Mouse (Mus musculus) c-Kit-positive CD71-positive TER-119-positive erythroid progenitor cells, embryonic 14.5 days (primary cell): Measurements from ENCODE around the gene Ccdc22.

Source experiments
- DNase-seq: peaks from one replicate; pipeline ENCODE4 v3.0.0-alpha.2; 2013; ENCODE audit warnings: low spot score

The Ccdc22 gene

DNA sequence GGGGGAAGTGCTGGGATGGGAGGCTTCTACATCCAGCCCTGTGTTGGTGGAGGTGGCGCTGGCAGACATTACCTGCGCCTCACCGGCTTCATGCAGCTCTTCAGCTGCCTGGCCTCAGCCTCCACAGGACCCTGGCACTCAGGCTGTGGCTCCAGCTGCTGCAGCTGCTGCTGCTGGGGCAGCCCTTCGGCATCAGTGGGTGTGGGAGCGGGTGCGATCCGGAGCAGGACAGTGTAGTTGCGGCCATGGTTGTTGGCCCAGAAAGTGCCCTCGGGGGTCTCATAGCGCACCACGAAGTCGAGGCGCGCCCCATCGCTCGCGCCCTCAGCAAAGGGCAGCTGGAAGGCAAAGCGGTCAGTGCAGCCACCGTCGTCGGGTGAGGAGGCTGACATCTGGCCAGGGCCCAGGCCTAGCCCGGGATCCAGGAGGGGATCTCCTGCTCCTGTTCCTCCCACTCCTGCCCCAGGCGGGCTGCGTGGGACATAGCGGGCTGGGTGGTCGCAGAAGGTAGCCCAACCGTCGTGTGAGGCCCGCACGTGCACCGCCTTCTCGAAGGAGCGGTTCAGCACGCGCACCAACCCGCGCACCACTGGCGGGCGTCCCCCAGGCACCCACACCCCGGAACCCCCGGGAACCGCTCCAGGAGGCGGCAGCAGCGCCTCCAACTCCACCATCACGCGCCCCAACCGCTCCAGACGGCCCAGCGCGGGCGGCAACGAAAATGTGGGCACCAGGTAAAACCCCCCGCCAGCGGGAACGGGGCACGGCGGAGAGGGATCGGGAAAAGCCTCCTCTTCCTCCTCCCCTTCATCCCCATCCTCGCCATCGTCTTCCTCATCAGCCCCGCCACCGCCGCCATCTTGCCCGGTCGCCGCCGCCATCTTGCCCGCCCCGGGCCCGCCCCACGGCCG is 31.9 kb downstream of the Ccdc22 start, which contains the start of gene Foxp3:
TSS of gene Foxp3 (plus strand) at position 469 of the 911 bp plus-strand sequence.
- DNase-seq, result no peak

DNA sequence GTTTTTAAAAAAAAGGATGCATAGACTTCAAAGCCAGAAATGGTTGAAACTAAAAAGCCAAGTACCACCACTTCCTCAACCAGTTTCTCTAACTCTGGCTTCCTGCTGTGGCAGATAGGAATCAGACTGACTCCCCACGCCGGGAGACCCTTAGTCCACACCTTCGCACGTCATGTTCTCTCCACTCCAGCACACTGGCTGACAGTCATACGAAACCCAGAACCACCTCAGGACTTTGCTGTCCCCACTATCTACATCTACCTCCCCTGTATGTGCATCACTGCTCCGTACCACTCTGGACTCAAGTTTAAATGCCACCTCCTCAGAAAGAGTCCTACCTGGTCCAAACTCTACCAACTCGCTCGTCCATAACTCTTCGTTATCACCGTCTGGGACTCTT is 32.9 kb downstream of the Ccdc22 start:
- DNase-seq, result no peak

DNA sequence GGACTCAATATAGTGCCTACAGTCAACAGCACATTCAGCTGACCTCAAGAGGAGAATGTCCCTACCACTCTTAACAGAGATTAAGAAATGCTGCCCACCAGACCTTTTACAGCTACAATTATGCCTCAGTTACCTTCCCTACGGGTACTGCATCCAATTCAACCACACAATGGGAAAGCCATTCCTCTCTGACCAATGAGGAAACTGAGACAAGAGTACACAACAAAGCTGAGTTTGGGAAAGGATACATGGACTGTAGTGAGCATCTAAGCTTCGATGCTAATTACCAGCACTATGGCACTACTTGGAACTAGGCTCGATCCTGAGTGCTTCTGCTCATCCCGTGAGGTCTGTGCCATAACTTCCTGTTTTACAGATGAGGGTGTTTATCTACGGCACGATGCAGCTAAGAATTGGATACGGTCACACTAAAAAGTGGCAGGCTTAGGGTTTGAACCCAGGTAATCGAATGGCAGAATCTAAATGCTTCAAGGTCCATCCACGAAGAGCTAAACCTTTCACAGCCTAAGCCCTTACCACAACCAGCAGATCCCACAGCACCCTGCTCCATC is 33.7 kb downstream of the Ccdc22 start:
- no peak for DNase-seq

DNA sequence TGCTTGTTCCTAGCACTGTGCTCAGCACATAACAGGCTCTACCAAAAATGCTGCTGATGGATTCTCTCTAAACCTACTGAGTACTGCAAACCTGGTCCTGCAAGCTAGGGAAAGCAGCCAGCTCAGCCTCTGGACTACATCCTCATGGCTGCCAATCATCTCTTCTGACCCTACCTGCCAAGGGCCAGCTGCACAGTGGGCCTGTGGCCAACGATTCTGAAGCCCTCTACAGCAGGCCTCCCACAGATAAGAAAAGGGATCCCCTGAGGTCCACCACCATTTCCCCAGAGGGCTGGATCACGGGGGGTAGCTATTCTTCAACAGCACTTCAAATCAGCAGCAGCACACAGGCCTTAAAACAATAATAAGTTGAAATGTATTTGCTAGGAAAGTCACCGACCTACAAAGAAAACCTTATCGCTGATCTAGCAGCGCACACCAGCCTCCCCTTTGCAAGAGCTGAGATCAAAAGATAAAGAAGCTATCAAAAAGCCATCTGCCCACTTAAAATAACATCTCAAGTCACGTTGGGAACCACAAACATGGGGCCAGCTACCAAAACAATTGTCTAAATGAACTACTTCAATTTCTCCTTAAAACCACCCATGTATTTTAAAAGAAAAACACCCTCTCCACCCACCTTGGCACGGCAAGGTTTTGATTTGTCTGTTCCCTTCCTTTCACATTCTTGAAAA is 34.7 kb downstream of the Ccdc22 start:
- no peak for DNase-seq

DNA sequence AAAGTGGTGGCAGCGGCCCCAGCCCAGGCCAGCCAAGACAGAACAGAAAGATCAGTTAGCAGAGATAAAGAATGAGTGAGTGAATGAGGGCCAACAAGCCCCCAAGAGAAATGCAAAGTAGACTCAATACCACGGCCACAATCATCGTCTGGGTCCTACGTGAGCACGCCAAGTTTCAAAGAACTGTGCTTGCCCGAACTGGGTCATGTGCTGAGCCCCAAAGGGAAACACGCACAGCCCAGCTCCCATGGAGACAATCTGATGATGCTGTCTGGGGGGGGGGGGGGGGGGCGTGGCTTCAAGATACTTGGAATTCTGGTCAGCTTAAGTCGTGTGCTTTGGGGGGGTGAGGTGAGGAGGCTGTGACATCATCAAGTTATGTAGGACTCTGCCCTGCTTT is 37.8 kb downstream of the Ccdc22 start:
- no peak for DNase-seq

DNA sequence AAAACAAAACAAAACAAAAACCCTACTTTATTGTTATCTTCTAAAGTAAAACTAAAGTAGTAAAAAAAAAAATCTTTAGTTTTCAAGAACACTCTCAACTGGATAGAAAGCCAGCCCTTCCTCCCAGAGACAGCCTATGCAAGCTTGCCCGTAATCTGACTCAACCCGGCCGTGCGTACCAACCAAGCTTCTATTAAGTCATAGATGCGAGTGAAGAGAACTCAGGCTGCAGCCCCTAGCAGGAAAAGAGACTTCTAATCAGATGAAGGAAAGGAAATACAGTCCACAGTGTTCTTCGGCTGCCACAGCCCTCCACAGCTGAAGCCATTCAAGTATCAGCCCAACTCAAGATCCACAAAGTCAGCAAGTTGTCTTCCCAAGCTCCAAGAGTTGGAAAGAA is 39.0 kb downstream of the Ccdc22 start:
- DNase-seq, result no peak

DNA sequence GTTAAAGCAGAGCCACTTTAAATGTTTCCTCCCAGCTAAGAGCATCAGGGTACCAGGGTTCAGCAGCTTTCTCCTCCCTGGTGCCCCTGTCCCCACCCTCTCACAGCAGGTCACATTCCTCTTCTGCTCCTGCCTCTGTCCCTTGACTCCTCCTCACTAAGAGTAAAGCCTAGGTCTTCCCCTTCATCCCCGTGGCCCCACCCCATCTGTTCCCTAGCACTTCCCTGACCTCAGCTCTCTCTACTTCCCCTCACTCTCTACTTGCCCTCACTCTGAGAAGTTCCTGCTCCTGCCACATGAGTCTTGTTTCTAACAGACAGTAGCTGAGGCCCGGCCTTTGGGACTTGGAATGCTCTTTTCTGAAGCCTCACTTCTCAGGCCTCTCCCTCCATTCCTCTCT is 42.2 kb downstream of the Ccdc22 start:
- DNase-seq, result no peak

DNA sequence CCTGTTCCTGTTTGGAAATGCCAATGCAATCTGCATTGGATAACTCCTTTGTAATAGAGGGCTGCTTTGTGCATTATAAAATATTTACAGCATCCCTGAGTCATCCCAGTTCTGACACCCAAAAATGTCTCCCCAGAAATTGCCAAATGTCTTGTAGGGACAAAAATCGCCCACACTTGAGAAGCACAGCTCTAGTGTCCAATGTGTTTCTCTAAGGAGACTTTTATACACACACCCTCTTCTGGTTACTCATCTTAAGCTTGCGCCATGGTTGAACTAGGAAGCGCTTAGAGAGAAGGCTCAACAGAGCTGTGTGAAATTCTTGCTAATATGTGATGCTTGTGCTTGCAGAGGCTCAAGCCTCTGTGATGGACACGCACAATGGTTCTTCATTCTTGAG is 51.8 kb downstream of the Ccdc22 start:
- no peak for DNase-seq
